9 mouse cellular contexts compared by ENCODE assay signal in the genomic region with DNA sequence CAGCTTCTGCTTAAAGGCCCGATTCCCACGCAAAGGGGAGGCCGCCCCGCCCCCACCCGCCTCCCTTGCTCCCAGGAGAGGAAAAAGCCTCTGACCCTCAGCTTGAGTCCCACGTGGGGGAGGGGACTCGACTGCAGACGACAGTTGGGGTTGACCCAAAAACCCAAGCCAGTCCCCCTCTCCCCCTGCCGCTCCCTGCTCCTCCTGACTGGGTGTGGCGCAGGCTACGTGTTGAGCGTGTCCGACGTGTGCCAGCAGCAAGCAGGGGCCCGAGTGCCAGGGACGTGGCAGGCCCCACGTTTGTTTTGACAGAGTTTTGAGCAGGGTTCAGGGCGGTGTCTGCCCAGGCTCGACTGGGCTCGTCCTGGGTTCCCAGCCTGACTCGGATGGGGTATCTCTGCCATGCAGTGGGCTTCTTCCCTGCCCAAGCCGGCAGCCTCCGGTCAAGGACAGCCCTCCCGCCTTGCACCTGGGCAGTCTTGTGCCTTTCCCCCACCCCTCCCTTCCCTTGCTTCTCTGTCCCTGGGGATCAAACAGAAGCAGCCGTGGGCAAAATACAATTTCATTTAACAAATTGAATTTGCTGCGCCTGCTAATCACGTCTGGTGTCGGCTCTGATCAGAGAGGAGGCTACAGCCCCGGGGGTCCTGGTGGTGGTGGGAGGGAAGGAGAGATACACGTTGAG. TPM values are rescaled to one million over a fixed set of nuclear protein-coding genes. Genes with fewer than 3 reads are reported as not detected.
DNase-seq lines count a peak whose midpoint lies in the region; ATAC-seq and TF ChIP-seq lines count a peak whose summit lies in the region.
"Had no signal": no experiment of that assay in that cellular context is flagged by ENCODE, and none has a peak within 500 bp of the region (broad histone marks: within the 10 kb centered on the region; RNA-seq: fewer than 3 reads in every experiment).

No protein-coding gene starts in this region.

- DNase-seq in gastrocnemius, adult 2 months, result peak; percentile 63
- DNase-seq in gastrocnemius, adult 8-10 months (ENCODE audit: low spot score in 2 of 2), result no peak
- DNase-seq in midbrain, embryonic 11.5 days (ENCODE audit: low spot score, missing footprints), result peak; percentile 92
- no peak for DNase-seq in cerebellum, postnatal 36 days

- peaks cover 26% of the 10 kb centered on the region for H3K36me3 ChIP-seq in embryonic facial prominence, embryonic 15.5 days
- peaks cover 18% of the 10 kb centered on the region for H3K36me3 ChIP-seq in intestine, postnatal 0 days (ENCODE audit: control insufficient read depth, insufficient read depth)
- H3K36me3 ChIP-seq in midbrain, embryonic 11.5 days (ENCODE audit: control insufficient read depth, insufficient read depth, low read length), result peaks cover 10% of the 10 kb centered on the region

- ATAC-seq in embryonic facial prominence, embryonic 15.5 days (ENCODE audit: insufficient number of reproducible peaks, low FRiP score, low TSS enrichment, low read depth), result peak; percentile 49
- peak; percentile 17; the same call in 1 of the 2 replicates for ATAC-seq in intestine, postnatal 0 days
- no peak for ATAC-seq in midbrain, embryonic 11.5 days (ENCODE audit: low FRiP score)
- no peak for ATAC-seq in megakaryocyte, adult 5-6 weeks (ENCODE audit: poor library complexity, severe bottlenecking)
- ATAC-seq in frontal cortex, adult (ENCODE audit: low TSS enrichment), result no peak
- ATAC-seq: Patski had no signal

- TF ChIP-seq CTCF in gastrocnemius, adult 2 months (IDR thresholded peaks at IDR 0.05), result no peak
- TF ChIP-seq CTCF in intestine, postnatal 0 days (IDR thresholded peaks at IDR 0.05; ENCODE audit: low read depth), result no peak

- intact Hi-C loops in gastrocnemius, adult 2 months (cut with DNase I), result no loop called here

- 8% methylated on average over 30 of the region's 30 CpGs for WGBS in embryonic facial prominence, embryonic 15.5 days
- 15% methylated on average over 30 of the region's 30 CpGs for WGBS in intestine, postnatal 0 days
- WGBS in midbrain, embryonic 11.5 days, result 8% methylated on average over 30 of the region's 30 CpGs

- H3K4me3 ChIP-seq in gastrocnemius, adult 2 months, result peak overlapping the region; percentile 63
- H3K4me3 ChIP-seq in embryonic facial prominence, embryonic 15.5 days (replicated peaks), result peak overlapping the region; percentile 30
- H3K4me3 ChIP-seq in intestine, postnatal 0 days (ENCODE audit: low read depth, low read length), result peak overlapping the region; percentile 27
- H3K4me3 ChIP-seq in midbrain, embryonic 11.5 days (ENCODE audit: low read depth, low read length), result no peak overlapping the region

- H3K27me3 ChIP-seq in embryonic facial prominence, embryonic 15.5 days, result peaks cover 43% of the 10 kb centered on the region
- H3K27me3 ChIP-seq in intestine, postnatal 0 days (replicated peaks; ENCODE audit: control insufficient read depth, insufficient read depth, low read length), result peaks cover 20% of the 10 kb centered on the region
- H3K27me3 ChIP-seq in midbrain, embryonic 11.5 days (ENCODE audit: control insufficient read depth, insufficient read depth, low read length), result peaks cover 29% of the 10 kb centered on the region
- H3K27me3 ChIP-seq: Patski had no signal

- H3K4me1 ChIP-seq in embryonic facial prominence, embryonic 15.5 days, result peaks cover 76% of the 10 kb centered on the region
- peaks cover 23% of the 10 kb centered on the region; the same call in 1 of the 2 replicates for H3K4me1 ChIP-seq in intestine, postnatal 0 days (replicated peaks; ENCODE audit: control insufficient read depth, insufficient read depth, low read length)
- peaks cover 62% of the 10 kb centered on the region for H3K4me1 ChIP-seq in midbrain, embryonic 11.5 days (ENCODE audit: control insufficient read depth, insufficient read depth, low read length)

- H3K27ac ChIP-seq in gastrocnemius, adult 2 months, result peak overlapping the region; percentile 78
- peak overlapping the region; percentile 82 for H3K27ac ChIP-seq in embryonic facial prominence, embryonic 15.5 days (replicated peaks)
- no peak overlapping the region for H3K27ac ChIP-seq in intestine, postnatal 0 days (ENCODE audit: low read depth, low read length)
- H3K27ac ChIP-seq in midbrain, embryonic 11.5 days (ENCODE audit: low read depth, low read length), result no peak overlapping the region; the same call in 1 of the 2 replicates

- H3K9ac ChIP-seq in embryonic facial prominence, embryonic 15.5 days, result no peak overlapping the region
- H3K9ac ChIP-seq in intestine, postnatal 0 days (ENCODE audit: low read depth, low read length), result peak overlapping the region; percentile 31
- peak overlapping the region; percentile 21; the same call in 1 of the 2 replicates for H3K9ac ChIP-seq in midbrain, embryonic 11.5 days (ENCODE audit: low read length)

- no peaks in the 10 kb centered on the region for H3K9me3 ChIP-seq in embryonic facial prominence, embryonic 15.5 days (replicated peaks)
- no peaks in the 10 kb centered on the region for H3K9me3 ChIP-seq in intestine, postnatal 0 days (ENCODE audit: control insufficient read depth)
- no peaks in the 10 kb centered on the region for H3K9me3 ChIP-seq in midbrain, embryonic 11.5 days (ENCODE audit: control insufficient read depth, low read length)

- peak overlapping the region; percentile 96 for H3K4me2 ChIP-seq in embryonic facial prominence, embryonic 15.5 days (replicated peaks)
- H3K4me2 ChIP-seq in intestine, postnatal 0 days (replicated peaks; ENCODE audit: low read depth), result peak overlapping the region; percentile 63
- H3K4me2 ChIP-seq in midbrain, embryonic 11.5 days, result peak overlapping the region; percentile 29; the same call in 1 of the 2 replicates

RNA-seq across cellular contexts. Expression of a gene that starts 2.0 kb away (rescaled TPM):
- total RNA-seq in gastrocnemius, adult 2 months (2021), result 10 to 100 TPM in 1 of 2 experiments, 1 to 10 TPM in 1; 8.1 to 16.5 TPM
- total RNA-seq in gastrocnemius, adult 8-10 months (2022), result 10 to 100 TPM in 1 of 4 experiments, 1 to 10 TPM in 3; 4.6 to 11.1 (median 7.6) TPM
- polyA plus RNA-seq in embryonic facial prominence, embryonic 15.5 days (2015; fragmentation: Nextera tagmentation; extraction: Ambion mirVana), result 272 and 311 TPM in 2 replicates
- polyA plus RNA-seq in intestine, postnatal 0 days (2015; fragmentation: Nextera tagmentation; extraction: Ambion mirVana), result 19.9 and 21.9 TPM in 2 replicates
- polyA plus RNA-seq in midbrain, embryonic 11.5 days (2014; fragmentation: Nextera tagmentation; extraction: Ambion mirVana), result 3.6 and 5.7 TPM in 2 replicates
- total RNA-seq in megakaryocyte, adult 5-6 weeks (2015), result not detected in 2 replicates
- total RNA-seq in megakaryocyte, adult 5-6 weeks (2017), result not detected in 2 replicates

RNA-seq across cellular contexts. Expression of a gene that starts 5.5 kb away (rescaled TPM):
- total RNA-seq in gastrocnemius, adult 2 months (2021), result 10 to 100 TPM; 22.7 to 28.9 TPM
- total RNA-seq in gastrocnemius, adult 8-10 months (2022), result 10 to 100 TPM; 20.3 to 23.0 (median 22.8) TPM
- polyA plus RNA-seq in embryonic facial prominence, embryonic 15.5 days (2015; fragmentation: Nextera tagmentation; extraction: Ambion mirVana), result 106 and 116 TPM in 2 replicates
- polyA plus RNA-seq in intestine, postnatal 0 days (2015; fragmentation: Nextera tagmentation; extraction: Ambion mirVana), result 26.2 and 26.7 TPM in 2 replicates
- 68.8 and 74.8 TPM in 2 replicates for polyA plus RNA-seq in midbrain, embryonic 11.5 days (2014; fragmentation: Nextera tagmentation; extraction: Ambion mirVana)
- 31.3 and 31.9 TPM in 2 replicates for total RNA-seq in megakaryocyte, adult 5-6 weeks (2015)
- total RNA-seq in megakaryocyte, adult 5-6 weeks (2017), result 27.8 and 33.1 TPM in 2 replicates

RNA-seq across cellular contexts. Expression of a gene that starts 15.2 kb away (rescaled TPM):
- 100 to 1,000 TPM; 393 to 462 TPM for total RNA-seq in gastrocnemius, adult 2 months (2021)
- total RNA-seq in gastrocnemius, adult 8-10 months (2022), result 100 to 1,000 TPM; 386 to 447 (median 408) TPM
- 22.7 and 26.0 TPM in 2 replicates for polyA plus RNA-seq in embryonic facial prominence, embryonic 15.5 days (2015; fragmentation: Nextera tagmentation; extraction: Ambion mirVana)
- 0.17 TPM in 1 of 2 replicates, not detected in the other for polyA plus RNA-seq in intestine, postnatal 0 days (2015; fragmentation: Nextera tagmentation; extraction: Ambion mirVana)
- 0.10 and 0.14 TPM in 2 replicates for polyA plus RNA-seq in midbrain, embryonic 11.5 days (2014; fragmentation: Nextera tagmentation; extraction: Ambion mirVana)
- total RNA-seq in megakaryocyte, adult 5-6 weeks (2015), result 1.2 TPM in 1 of 2 replicates, not detected in the other
- 0.40 TPM in 1 of 2 replicates, not detected in the other for total RNA-seq in megakaryocyte, adult 5-6 weeks (2017)

RNA-seq across cellular contexts. Expression of a gene that starts 17.6 kb away (rescaled TPM):
- under 1 TPM; 0.17 to 0.23 TPM for total RNA-seq in gastrocnemius, adult 2 months (2021)
- under 1 TPM in 2 of 4 experiments, not detected in 2; 0.16 to 0.27 TPM for total RNA-seq in gastrocnemius, adult 8-10 months (2022)
- 8.0 and 9.2 TPM in 2 replicates for polyA plus RNA-seq in embryonic facial prominence, embryonic 15.5 days (2015; fragmentation: Nextera tagmentation; extraction: Ambion mirVana)
- 2.9 and 4.5 TPM in 2 replicates for polyA plus RNA-seq in intestine, postnatal 0 days (2015; fragmentation: Nextera tagmentation; extraction: Ambion mirVana)
- 19.5 and 23.6 TPM in 2 replicates for polyA plus RNA-seq in midbrain, embryonic 11.5 days (2014; fragmentation: Nextera tagmentation; extraction: Ambion mirVana)
- total RNA-seq in megakaryocyte, adult 5-6 weeks (2015), result not detected in 2 replicates
- not detected in 2 replicates for total RNA-seq in megakaryocyte, adult 5-6 weeks (2017)

Comparison
In these comparisons a context has a peak if more than half of its experiments do, and no peak if none do; other contexts are left out.
1. DNase-seq: peak in gastrocnemius, adult 2 months (single experiment) and midbrain, embryonic 11.5 days (single experiment); none in gastrocnemius, adult 8-10 months (0 of 2) and cerebellum, postnatal 36 days (0 of 2).
2. H3K27ac ChIP-seq: peak in gastrocnemius, adult 2 months (single experiment) and embryonic facial prominence, embryonic 15.5 days (single experiment); none in intestine, postnatal 0 days (single experiment) and midbrain, embryonic 11.5 days (single experiment).
3. ATAC-seq: peak in embryonic facial prominence, embryonic 15.5 days (single experiment) and intestine, postnatal 0 days (single experiment); none in midbrain, embryonic 11.5 days (single experiment), megakaryocyte, adult 5-6 weeks (single experiment) and frontal cortex, adult (single experiment).
4. H3K4me2 ChIP-seq: peak in every context shown above with its lines; median percentile 96 in embryonic facial prominence, embryonic 15.5 days; 63 in intestine, postnatal 0 days; 29 in midbrain, embryonic 11.5 days.
5. RNA of a gene that starts 2.0 kb away (total RNA-seq): 8.1 to 16.5 TPM in gastrocnemius, adult 2 months and 4.6 to 11.1 TPM in gastrocnemius, adult 8-10 months; not detected in megakaryocyte, adult 5-6 weeks; every median in the first group is over 4 times any median in the second.
6. RNA of a gene that starts 15.2 kb away (total RNA-seq): 393 to 462 TPM in gastrocnemius, adult 2 months and 386 to 447 TPM in gastrocnemius, adult 8-10 months; 0.40 to 1.2 TPM in megakaryocyte, adult 5-6 weeks; every median in the first group is over 100 times any median in the second.